Mouse (Mus musculus): ENCODE results near the gene Cga. TPM values are rescaled to one million over a fixed set of nuclear protein-coding genes. Genes with fewer than 3 reads are reported as not detected.
"Not testable (repeated sequence)": the region's sequence is repeated elsewhere in the genome, so short reads cannot be mapped to it uniquely, and the experiment has no call there.

Gene Cga
- polyA plus RNA-seq, 1 experiment from 2014 or later, result 0.53 TPM

- Histone ChIP-seq H3K27me3 (no peaks in the 10 kb centered on the region), H3K4me1 (peaks cover 4% of the 10 kb centered on the region; the same call in 1 of the 2 replicates), H3K4me2 (no peak overlapping the region), H3K36me3 (no peaks in the 10 kb centered on the region), H3K4me3 (no peak overlapping the region), H3K9me3 (no peaks in the 10 kb centered on the region), H3K27ac (no peak overlapping the region), H3K9ac (no peak overlapping the region)
- 65% methylated on average over 6 of the region's 6 CpGs for WGBS
- ATAC-seq (ENCODE audit: insufficient number of reproducible peaks, insufficient read depth, low FRiP score, low TSS enrichment, low read depth), result no peak
These were observed 28.7 kb downstream of the Cga start for GRCm38 (mm10) chr4:34922177-34922870.

DNA sequence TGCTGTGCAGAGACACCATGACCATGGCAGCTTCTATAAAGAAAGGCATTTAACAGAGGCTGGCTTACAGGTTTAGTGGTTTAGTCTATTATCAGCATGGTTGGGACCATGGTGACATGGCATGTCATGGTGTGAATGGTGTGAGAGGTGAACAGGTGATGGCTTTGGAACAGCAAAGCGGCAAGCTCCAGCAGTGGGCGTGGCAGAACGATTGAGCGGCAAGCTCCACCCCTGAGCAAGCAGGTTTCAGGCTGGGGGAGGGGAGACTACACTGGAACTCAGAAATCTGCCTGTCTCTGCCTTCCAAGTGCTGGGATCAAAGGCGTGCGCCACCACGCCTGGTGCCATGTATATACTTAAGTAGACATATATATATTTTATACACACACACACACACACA, 34.8 kb downstream of the Cga start:
- not testable (repeated sequence) for H3K27me3 ChIP-seq; H3K9ac ChIP-seq; H3K4me2 ChIP-seq; H3K4me3 ChIP-seq; H3K4me1 ChIP-seq; H3K9me3 ChIP-seq; ATAC-seq (ENCODE audit: insufficient number of reproducible peaks, insufficient read depth, low FRiP score, low TSS enrichment, low read depth); H3K27ac ChIP-seq; H3K36me3 ChIP-seq
- WGBS, result 75% methylated on average over 7 of the region's 7 CpGs

DNA sequence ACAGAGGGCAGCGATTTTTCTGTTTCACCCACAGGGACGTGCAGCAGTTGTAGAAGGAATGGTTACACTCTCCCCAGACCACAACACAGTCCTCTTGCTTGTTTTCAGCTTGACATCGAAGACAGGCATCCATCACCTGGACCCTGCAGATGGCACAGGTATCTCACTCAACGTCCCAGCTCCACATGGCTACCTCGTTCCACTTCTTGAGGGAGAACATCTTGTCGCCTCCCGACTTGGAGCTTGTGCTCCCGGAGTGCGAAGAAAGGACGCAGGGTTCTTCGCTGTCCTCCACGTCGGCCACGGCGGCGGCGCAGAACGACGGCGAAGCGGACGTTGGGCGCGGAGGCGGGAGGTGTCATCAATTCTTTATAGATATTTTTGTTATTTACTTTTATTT, 47.5 kb downstream of the Cga start:
- 95% methylated on average over 25 of the region's 25 CpGs for WGBS
- Histone ChIP-seq H3K9ac (no peak overlapping the region), H3K27me3 (peaks cover 4% of the 10 kb centered on the region; the same call in 1 of the 2 replicates), H3K4me3 (no peak overlapping the region), H3K4me2 (no peak overlapping the region), H3K27ac (no peak overlapping the region), H3K9me3 (no peaks in the 10 kb centered on the region), H3K36me3 (no peaks in the 10 kb centered on the region), H3K4me1 (no peaks in the 10 kb centered on the region)
- no peak for ATAC-seq (ENCODE audit: insufficient number of reproducible peaks, insufficient read depth, low FRiP score, low TSS enrichment, low read depth)

DNA sequence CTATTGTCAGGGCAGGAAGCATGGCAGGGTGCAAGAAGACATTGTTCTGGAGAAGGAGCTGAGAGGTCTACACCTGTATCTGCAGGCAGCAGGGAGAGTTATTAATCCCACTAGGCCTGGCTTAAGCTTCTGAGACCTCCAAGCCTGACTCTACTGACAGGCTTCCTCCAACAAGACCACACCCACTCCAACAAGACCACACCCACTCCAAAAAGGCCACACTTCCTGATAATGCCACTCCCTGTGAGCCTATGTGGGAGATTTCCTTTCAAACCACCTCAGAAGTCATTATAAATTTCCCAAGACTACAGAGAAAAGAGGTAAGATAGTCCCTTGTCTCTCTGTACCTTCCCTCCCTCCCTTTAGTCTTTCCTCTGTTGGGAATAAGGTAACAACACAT, 53.6 kb downstream of the Cga start:
- no peaks in the 10 kb centered on the region for H3K36me3 ChIP-seq
- no peaks in the 10 kb centered on the region for H3K9me3 ChIP-seq
- no peaks in the 10 kb centered on the region for H3K4me1 ChIP-seq

DNA sequence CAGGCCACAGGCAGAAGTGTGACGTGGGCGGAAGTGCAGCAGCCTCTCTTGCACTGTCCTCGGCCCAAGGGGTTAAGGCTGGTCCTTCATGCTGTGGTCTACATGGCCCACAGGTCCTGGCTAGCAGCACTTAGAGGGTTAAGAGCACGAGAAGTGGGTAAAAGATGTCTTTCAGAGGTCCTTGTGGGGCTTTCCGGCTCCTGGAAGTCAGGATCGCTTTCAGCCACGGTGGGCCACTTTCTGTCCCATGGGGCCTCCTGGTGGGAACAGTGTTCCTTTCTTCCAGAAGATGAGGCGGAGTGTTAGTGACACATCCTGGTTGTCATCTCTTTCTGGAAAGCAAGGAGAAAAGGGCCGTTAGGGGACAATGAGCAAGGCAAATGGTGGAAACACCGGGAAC, 60.1 kb downstream of the Cga start:
- WGBS, result 81% methylated on average over 10 of the region's 10 CpGs
- H3K4me3 ChIP-seq, result no peak overlapping the region
- H3K27ac ChIP-seq, result no peak overlapping the region
- H3K9me3 ChIP-seq, result no peaks in the 10 kb centered on the region
- H3K4me1 ChIP-seq, result no peaks in the 10 kb centered on the region
- no peaks in the 10 kb centered on the region for H3K27me3 ChIP-seq
- ATAC-seq (ENCODE audit: insufficient number of reproducible peaks, insufficient read depth, low FRiP score, low TSS enrichment, low read depth), result no peak
- no peak overlapping the region for H3K9ac ChIP-seq
- 0 out of 2 replicates have a peak, but pooled peaks cover 3% of the 10 kb centered on the region for H3K36me3 ChIP-seq
- no peak overlapping the region for H3K4me2 ChIP-seq

More for the DNA sequence above, 53.6 kb downstream of the Cga start:
- no peaks in the 10 kb centered on the region for H3K27me3 ChIP-seq
- no peak overlapping the region for H3K27ac ChIP-seq
- no peak overlapping the region for H3K4me2 ChIP-seq
- ATAC-seq (ENCODE audit: insufficient number of reproducible peaks, insufficient read depth, low FRiP score, low TSS enrichment, low read depth), result no peak
- no peak overlapping the region for H3K9ac ChIP-seq
- H3K4me3 ChIP-seq, result no peak overlapping the region

Other genes starting within 250 kb of the Cga start
- 50.4 and 50.9 TPM in 2 replicates for gene Slc35a1, start 206.3 kb upstream of the Cga start, polyA plus RNA-seq (2015; fragmentation: Nextera tagmentation; extraction: Ambion mirVana)
- 0.27 and 1.3 TPM in 2 replicates for gene Cfap206, start 163.6 kb upstream of the Cga start, polyA plus RNA-seq (2015; fragmentation: Nextera tagmentation; extraction: Ambion mirVana)
- not detected in 2 replicates for gene Gm136, start 137.5 kb upstream of the Cga start, polyA plus RNA-seq (2015; fragmentation: Nextera tagmentation; extraction: Ambion mirVana)
- 54.0 and 55.2 TPM in 2 replicates for gene Smim8, start 115.4 kb upstream of the Cga start, polyA plus RNA-seq (2015; fragmentation: Nextera tagmentation; extraction: Ambion mirVana)
- gene Zfp292, start 10.8 kb upstream of the Cga start, polyA plus RNA-seq (2015; fragmentation: Nextera tagmentation; extraction: Ambion mirVana), result 22.2 and 25.6 TPM in 2 replicates

Measured in embryonic facial prominence, embryonic 13.5 days (tissue).